Mouse (Mus musculus) ES-E14 (cell line): ENCODE measurements around the gene Gm11559.

Experiments
- HCFC1 ChIP-seq: IDR thresholded peaks from 2 replicates; pipeline ENCODE4 v1.6.1; 2012; ENCODE audit warnings: low read length, inconsistent platforms, borderline replicate concordance; ENCODE audit not compliant: insufficient read depth
- MAFK ChIP-seq: IDR thresholded peaks from 2 replicates; pipeline ENCODE4 v1.6.1; 2014; ENCODE audit warnings: mild to moderate bottlenecking, low read depth, low read length, inconsistent platforms; ENCODE audit not compliant: insufficient read depth
- ZC3H11A ChIP-seq: IDR thresholded peaks from 2 replicates; pipeline ENCODE4 v1.6.1; 2012; ENCODE audit warnings: low read depth, mild to moderate bottlenecking, inconsistent platforms, low read length, borderline replicate concordance
- ZNF384 ChIP-seq: IDR thresholded peaks from 2 replicates; pipeline ENCODE4 v1.6.1; 2012; ENCODE audit warnings: low read depth, low read length, inconsistent platforms

GRCm38 (mm10) chr11:99854121-99854520 is 10.2 kb upstream of the Gm11559 start:
- TF ChIP-seq HCFC1 = no peak
- no peak for TF ChIP-seq ZNF384
- TF ChIP-seq MAFK = peak; percentile 83
- TF ChIP-seq ZC3H11A = no peak
